Mouse (Mus musculus) embryonic facial prominence, embryonic 14.5 days (tissue): ENCODE measurements around the gene Tescl. TPM values are rescaled to one million over a fixed set of nuclear protein-coding genes. Genes with fewer than 3 reads are reported as not detected.

Experiments used
- ATAC-seq: fragments of 200-750 bp; cut with Nextera tagmentation; 2 replicates; pipeline ENCODE4 v1.8.0; 2017; ENCODE audit warnings: low read depth, moderate number of reproducible peaks, moderate TSS enrichment
- DNase-seq: peaks from one replicate; pipeline ENCODE4 v3.0.0-alpha.2; 2015; ENCODE audit warnings: low spot score
- H3K27ac ChIP-seq: fragments of 300-500 bp; sonication (generic); replicated peaks from 2 replicates; pipeline ENCODE4 v1.5.1; 2014; ENCODE audit warnings: low read depth, mild to moderate bottlenecking, low read length, moderate library complexity
- H3K27me3 ChIP-seq: fragments of 300-500 bp; sonication (generic); replicated peaks from 2 replicates; pipeline ENCODE4 v1.6.1; 2014; ENCODE audit warnings: low read length; ENCODE audit not compliant: control insufficient read depth, insufficient read depth
- H3K36me3 ChIP-seq: fragments of 300-500 bp; sonication (generic); 2 replicates; pipeline ENCODE4 v1.6.1; 2014; ENCODE audit warnings: low read length, mixed read lengths; ENCODE audit not compliant: control insufficient read depth, insufficient read depth
- H3K4me1 ChIP-seq: fragments of 300-500 bp; sonication (generic); 2 replicates; pipeline ENCODE4 v1.6.1; 2014; ENCODE audit warnings: antibody characterized with exemption, low read length; ENCODE audit not compliant: control insufficient read depth, insufficient read depth
- H3K4me2 ChIP-seq: fragments of 300-500 bp; sonication (generic); 2 replicates; pipeline ENCODE4 v1.6.1; 2014; ENCODE audit warnings: low read depth, mild to moderate bottlenecking, low read length, moderate library complexity, mixed read lengths
- H3K4me3 ChIP-seq: fragments of 300-500 bp; sonication (generic); 2 replicates; pipeline ENCODE4 v1.5.1; 2014; ENCODE audit warnings: low read depth, mild to moderate bottlenecking, low read length
- H3K9ac ChIP-seq: fragments of 300-500 bp; sonication (generic); 2 replicates; pipeline ENCODE4 v1.6.1; 2014; ENCODE audit warnings: low read depth, mild to moderate bottlenecking, low read length, moderate library complexity, mixed read lengths
- H3K9me3 ChIP-seq: fragments of 300-500 bp; sonication (generic); 2 replicates; pipeline ENCODE4 v1.6.1; 2016; ENCODE audit warnings: low read length; ENCODE audit not compliant: control insufficient read depth
- WGBS: fragments of 180-500 bp; shearing (Covaris S2); extraction: QIAGEN DNeasy Blood & Tissue Kit; methylation state at CpG from one replicate; pipeline ENCODE4 v1.1.7; 2014; 5-methylcytosine and 5-hydroxymethylcytosine counted together
- polyA plus RNA-seq: library from polyadenylated mRNA; unstranded; fragments of >200 nt; fragmentation: Nextera tagmentation; extraction: Ambion mirVana; gene quantifications from 2 replicates; pipeline ENCODE4 v1.2.1, GENCODE M21; 2014

Tescl gene
- polyA plus RNA-seq, 1 experiment from 2014 or later = not detected

DNA sequence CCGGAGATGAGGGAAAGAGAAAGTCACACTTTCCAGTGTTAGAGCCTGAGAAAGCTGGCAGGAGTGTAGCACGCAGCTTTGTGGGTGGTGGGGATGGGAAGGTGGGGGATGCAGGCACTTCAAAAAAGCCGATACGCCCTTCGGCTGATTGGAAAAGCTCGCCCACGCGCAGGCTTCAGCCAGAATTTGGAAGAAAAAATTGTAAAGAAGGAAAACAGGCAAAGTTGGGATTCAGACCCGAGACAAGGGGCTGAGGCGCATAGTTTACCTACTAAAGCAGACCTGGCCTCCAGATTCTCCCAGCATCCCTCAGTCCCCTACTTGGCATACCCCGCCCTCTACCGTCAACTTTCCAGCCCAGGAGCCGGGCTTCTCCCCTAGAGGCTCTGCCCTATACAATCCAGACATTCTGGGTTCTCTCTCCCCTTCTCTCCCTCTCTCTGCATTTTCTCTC, 8.0 kb downstream of the Tescl start:
- DNase-seq (peak; percentile 66), ATAC-seq (peak; percentile 71; the same call in 1 of the 2 replicates)
- peak overlapping the region; percentile 59 for H3K9ac ChIP-seq
- no peaks in the 10 kb centered on the region for H3K27me3 ChIP-seq
- H3K9me3 ChIP-seq = peaks cover 12% of the 10 kb centered on the region
- H3K36me3 ChIP-seq = no peaks in the 10 kb centered on the region
- WGBS = 5% methylated on average over 12 of the region's 13 CpGs
- H3K4me3 ChIP-seq = peak overlapping the region; percentile 31
- peak overlapping the region; percentile 61 for H3K4me2 ChIP-seq
- peak overlapping the region; percentile 55 for H3K27ac ChIP-seq
- 0 out of 2 replicates have a peak, but pooled peaks cover 8% of the 10 kb centered on the region for H3K4me1 ChIP-seq

DNA sequence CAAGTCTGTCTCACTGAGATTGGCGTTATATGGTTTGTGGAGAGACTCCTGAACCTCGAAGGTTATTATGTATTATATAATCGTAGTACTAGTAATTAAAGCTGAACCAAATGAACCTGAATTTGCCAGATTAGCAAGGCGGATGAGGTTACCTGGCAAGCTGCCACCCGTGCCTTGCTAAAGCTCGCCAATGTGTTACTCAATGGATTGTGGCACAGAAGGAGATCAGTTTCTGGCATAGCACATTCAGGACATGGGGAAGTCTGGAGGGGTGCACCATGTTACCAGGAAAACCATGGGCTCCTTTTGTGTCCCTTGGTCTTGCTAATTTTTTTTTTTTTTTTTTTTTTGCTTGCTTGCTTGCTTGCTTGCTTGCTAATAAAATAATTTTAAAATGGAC, 8.5 kb downstream of the Tescl start:
- ATAC-seq = 0 out of 2 replicates have a peak, but pooled peaks have one; percentile 62

DNA sequence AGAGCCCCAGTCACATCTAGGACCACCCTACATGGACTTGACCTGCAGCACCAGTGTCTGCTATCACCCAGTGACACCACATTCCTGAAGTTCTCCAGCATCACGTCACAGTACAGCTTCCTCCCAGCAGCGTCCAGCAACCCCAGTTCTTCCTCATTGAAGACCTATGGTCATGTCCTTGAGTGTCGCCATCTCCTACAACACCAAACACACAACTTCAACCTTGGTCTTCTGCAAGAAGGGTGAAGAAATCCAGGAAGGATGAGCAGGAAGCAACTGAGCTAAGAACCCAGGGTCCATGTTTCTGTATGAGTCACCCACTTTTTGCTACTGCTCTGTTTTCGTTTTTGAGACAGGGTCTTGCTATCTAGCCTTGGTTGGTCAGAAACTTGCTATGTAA, 11.1 kb downstream of the Tescl start:
- Histone ChIP-seq H3K9ac (no peak overlapping the region), H3K27ac (no peak overlapping the region), H3K36me3 (no peaks in the 10 kb centered on the region), H3K4me2 (no peak overlapping the region), H3K4me1 (0 out of 2 replicates have a peak, but pooled peaks cover 8% of the 10 kb centered on the region), H3K9me3 (peaks cover 12% of the 10 kb centered on the region), H3K4me3 (no peak overlapping the region), H3K27me3 (no peaks in the 10 kb centered on the region)
- WGBS = 74% methylated on average over 4 of the region's 4 CpGs
- DNase-seq = no peak
- ATAC-seq = no peak

More for the DNA sequence above, 8.5 kb downstream of the Tescl start:
- peak; percentile 36 for DNase-seq
- peaks cover 12% of the 10 kb centered on the region for H3K9me3 ChIP-seq
- 0 out of 2 replicates have a peak overlapping the region, but pooled peaks have one; percentile 55 for H3K27ac ChIP-seq
- peak overlapping the region; percentile 31 for H3K4me3 ChIP-seq
- peak overlapping the region; percentile 61 for H3K4me2 ChIP-seq
- WGBS = 85% methylated on average over 6 of the region's 6 CpGs
- H3K9ac ChIP-seq = no peak overlapping the region
- H3K27me3 ChIP-seq = no peaks in the 10 kb centered on the region
- H3K4me1 ChIP-seq = 0 out of 2 replicates have a peak, but pooled peaks cover 8% of the 10 kb centered on the region
- H3K36me3 ChIP-seq = no peaks in the 10 kb centered on the region

DNA sequence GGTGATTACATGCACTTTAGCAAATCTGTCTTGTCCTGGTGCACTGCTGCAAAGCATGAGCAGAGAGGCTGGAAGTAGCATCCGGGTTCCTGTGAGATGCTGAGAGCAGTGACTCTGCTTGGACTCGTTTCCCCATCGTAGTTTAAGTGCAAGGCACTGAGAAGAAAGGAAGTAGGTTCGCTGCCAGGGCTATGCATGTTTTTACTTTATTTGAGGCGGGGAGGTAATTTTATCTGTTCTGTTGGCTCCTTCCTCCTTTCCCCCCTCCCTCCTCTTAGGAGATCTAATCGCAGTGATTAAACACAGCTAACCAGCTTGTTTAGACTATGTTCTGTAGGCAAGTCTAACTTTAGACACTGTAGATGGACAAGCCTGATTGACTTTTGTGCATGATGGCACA, 14.8 kb downstream of the Tescl start:
- no peaks in the 10 kb centered on the region for H3K4me1 ChIP-seq
- no peak overlapping the region for H3K4me2 ChIP-seq
- ATAC-seq (no peak), DNase-seq (peak; percentile 30)
- WGBS = 46% methylated on average over 6 of the region's 6 CpGs
- H3K36me3 ChIP-seq = no peaks in the 10 kb centered on the region
- no peak overlapping the region for H3K27ac ChIP-seq
- H3K9me3 ChIP-seq = peaks cover 3% of the 10 kb centered on the region
- H3K4me3 ChIP-seq = no peak overlapping the region
- no peaks in the 10 kb centered on the region for H3K27me3 ChIP-seq
- H3K9ac ChIP-seq = no peak overlapping the region

DNA sequence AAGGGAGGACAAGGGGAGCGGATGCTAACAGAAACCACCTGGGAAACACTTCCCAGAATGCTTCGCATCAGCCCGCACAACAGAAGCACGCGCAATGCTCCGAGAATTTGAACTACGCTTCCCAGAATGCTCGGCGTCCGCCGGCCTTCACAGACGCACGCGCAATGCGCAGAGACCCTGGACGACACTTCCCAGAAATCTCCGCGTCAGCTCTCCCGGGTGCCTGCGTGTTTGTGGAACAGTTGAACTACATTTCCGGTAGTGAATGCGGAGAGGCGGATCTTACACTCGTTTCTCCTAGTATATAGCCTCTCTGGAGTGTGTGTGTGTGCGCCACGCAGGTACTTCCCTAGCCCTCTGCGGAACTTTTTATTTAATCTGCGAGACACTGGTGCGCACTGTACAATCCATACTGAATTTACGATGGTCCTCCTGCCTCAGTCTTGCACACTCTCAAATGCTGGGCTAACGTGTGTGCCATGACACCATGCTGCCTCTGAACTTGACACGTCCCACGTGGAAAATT, 17.1 kb downstream of the Tescl start, which contains the start of gene Zfp94:
Gene Zfp94 (minus strand): TSS at position 100 of the 526 bp plus-strand sequence.
- no peaks in the 10 kb centered on the region for H3K4me1 ChIP-seq
- H3K36me3 ChIP-seq = peaks cover 8% of the 10 kb centered on the region
- DNase-seq (peak; percentile 99), ATAC-seq (peak; percentile 97)
- under 1% methylated on average over 33 of the region's 33 CpGs for WGBS
- H3K27me3 ChIP-seq = no peaks in the 10 kb centered on the region
- peak within 1 kb of the TSS; percentile 70 for H3K4me3 ChIP-seq
- peak within 1 kb of the TSS; percentile 84 for H3K27ac ChIP-seq
- peak within 1 kb of the TSS; percentile 85 for H3K9ac ChIP-seq
- H3K9me3 ChIP-seq = no peaks in the 10 kb centered on the region
- peak within 1 kb of the TSS; percentile 61 for H3K4me2 ChIP-seq

DNA sequence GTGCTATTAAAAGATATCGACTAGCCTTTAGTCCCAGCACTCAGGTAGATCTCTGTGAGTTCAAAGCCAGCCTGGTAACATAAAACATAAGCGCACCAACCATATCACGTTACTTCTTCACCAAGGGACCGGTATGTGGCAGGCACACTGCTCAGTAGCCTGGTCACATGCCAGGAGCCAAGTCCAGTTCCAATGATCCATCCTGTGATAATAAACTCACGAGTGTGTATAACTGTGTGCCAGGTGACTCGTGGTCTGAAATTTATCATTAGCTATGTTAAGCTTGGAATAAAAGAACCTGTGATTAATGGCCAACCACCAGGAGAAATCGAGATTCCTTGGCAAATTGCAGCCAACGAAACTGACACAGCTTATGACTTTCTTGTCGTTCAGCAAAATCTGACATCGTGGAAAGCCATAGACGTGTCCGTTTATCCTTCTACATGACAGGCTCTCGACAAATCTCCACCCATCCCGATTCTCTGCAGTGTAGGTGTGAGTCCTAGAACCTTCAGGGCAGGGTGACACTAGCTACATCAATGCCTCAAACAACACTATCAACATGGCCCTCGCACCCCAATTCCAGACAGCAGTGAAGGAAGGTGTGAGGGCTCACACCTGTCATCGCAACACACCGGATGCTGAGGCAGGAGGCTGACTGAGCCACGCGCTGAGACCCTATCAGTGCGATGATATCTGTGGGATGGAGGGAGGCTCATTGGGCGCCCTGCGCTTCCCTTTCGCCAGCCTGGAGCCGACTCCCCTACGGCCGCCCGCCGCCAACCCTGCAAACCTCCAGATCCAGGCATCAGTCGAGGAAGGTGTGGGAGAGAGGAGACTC, 17.8 kb downstream of the Tescl start:
- WGBS = 26% methylated on average over 29 of the region's 29 CpGs
- H3K9ac ChIP-seq = peak overlapping the region; percentile 85
- DNase-seq (no peak), ATAC-seq (peak; percentile 56; the same call in 1 of the 2 replicates)
- peaks cover 14% of the 10 kb centered on the region for H3K36me3 ChIP-seq
- no peaks in the 10 kb centered on the region for H3K4me1 ChIP-seq
- H3K9me3 ChIP-seq = no peaks in the 10 kb centered on the region
- H3K4me2 ChIP-seq = peak overlapping the region; percentile 61
- H3K27me3 ChIP-seq = no peaks in the 10 kb centered on the region
- peak overlapping the region; percentile 70 for H3K4me3 ChIP-seq
- H3K27ac ChIP-seq = peak overlapping the region; percentile 84

DNA sequence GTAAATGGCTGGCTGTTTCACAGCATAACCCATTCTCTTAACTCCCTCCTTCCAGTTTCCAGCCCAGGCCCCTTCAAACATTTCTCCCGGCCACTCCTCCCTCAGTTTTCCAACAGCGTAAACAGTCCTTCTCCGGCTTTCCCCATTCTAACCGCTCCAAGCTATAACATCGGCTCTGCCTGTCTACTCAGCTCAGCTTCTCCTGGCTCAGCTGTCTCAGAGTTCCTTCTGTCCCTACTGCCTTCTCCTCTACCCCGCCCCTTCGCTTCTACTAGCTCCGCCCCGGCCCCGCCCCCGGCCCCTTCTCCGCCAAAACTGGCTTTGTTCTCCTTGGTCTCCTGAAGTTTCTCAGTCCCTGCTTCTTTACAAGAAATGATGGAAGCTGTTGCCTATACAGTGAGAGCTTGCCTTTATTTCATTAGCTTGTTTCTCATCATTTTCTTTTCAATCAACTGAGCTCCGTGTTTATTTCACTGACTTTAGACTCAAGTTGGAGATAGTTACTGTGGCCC, 32.9 kb downstream of the Tescl start, which contains the start of gene Zfp61:
Gene Zfp61 (minus strand): TSS at position 462 of the 512 bp plus-strand sequence.
- Histone ChIP-seq H3K4me3 (peak within 1 kb of the TSS; percentile 72), H3K36me3 (peaks cover 47% of the 10 kb centered on the region), H3K9ac (peak within 1 kb of the TSS; percentile 66), H3K27ac (peak within 1 kb of the TSS; percentile 98), H3K4me1 (peaks cover 9% of the 10 kb centered on the region; the same call in 1 of the 2 replicates), H3K9me3 (no peaks in the 10 kb centered on the region), H3K4me2 (peak within 1 kb of the TSS; percentile 91), H3K27me3 (no peaks in the 10 kb centered on the region)
- DNase-seq = peak; percentile 93
- peak; percentile 80 for ATAC-seq
- under 1% methylated on average over 13 of the region's 13 CpGs for WGBS

DNA sequence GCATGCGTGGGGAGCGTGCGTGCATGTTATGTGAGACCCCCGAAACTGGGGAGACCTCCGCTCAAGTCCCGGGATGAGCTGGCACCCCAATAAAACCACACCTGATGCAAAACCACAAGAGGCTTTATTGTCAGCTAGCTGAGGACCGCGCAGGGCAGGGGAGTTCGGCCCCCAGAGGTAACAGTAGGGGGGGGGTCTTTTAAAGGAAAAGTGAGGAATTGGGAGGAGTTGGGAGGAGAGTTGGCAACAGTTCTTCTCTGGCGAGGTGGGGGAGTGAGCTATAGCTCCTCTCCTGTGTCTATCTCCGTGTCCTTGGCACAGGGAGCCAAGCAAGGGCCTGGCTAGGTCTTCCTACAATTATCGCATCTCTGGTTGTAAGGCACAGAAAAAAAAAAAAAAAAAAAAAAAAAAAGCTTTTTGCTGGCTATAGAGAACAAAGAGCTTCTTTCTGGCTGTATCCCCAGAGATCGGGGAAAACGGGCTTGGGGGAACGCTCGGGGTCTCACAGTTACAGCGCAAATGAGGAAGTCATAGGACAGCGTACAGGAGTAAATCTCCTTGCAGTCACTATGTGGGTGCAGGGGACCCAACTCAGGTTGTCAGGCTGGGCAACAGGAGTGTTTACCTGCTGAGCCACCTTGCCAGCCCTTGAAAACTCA, 33.8 kb downstream of the Tescl start:
- Histone ChIP-seq H3K4me3 (peak overlapping the region; percentile 72), H3K27ac (peak overlapping the region; percentile 98), H3K9me3 (no peaks in the 10 kb centered on the region), H3K36me3 (peaks cover 56% of the 10 kb centered on the region), H3K27me3 (no peaks in the 10 kb centered on the region), H3K4me2 (peak overlapping the region; percentile 91), H3K4me1 (peaks cover 9% of the 10 kb centered on the region; the same call in 1 of the 2 replicates), H3K9ac (peak overlapping the region; percentile 66)
- peak; percentile 64 for DNase-seq
- peak; percentile 15 for ATAC-seq
- under 1% methylated on average over 18 of the region's 18 CpGs for WGBS
